ENCODE assay signal across 8 mouse cellular contexts in the genomic region with DNA sequence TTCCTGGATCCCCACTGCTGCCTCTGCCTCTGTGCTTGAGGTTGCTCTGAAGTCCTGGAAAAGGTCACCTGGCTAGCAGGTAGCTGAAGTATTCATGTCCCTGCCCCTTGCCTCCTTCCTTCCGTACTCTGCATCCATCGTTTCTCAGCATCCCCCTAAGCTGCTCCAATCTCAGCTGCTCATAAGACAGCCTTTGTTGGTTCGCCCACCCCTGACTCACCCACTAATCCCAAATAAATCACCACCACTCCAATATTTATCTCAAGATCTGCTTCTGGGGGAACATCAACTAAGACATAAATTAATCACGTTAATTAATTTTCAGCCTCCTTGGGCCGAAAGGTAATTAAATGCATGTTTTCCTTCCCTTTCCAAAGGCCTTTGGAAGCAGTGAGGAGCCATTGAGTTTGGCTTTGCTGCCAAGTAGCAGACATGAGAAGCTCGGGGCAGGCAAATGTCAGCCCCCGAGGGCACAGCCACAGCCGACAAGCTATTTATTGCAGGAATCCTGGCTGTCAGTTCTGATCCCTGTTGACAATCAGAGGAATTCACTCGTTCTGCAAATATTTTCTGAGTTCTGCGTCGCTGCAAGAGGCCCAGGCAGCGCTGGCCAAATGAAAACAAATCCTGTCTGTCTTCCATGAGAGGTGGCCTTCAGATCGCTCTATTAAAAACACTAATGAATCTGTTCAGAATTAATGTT. TPM values are rescaled to one million over a fixed set of nuclear protein-coding genes. Genes with fewer than 3 reads are reported as not detected.
A peak's percentile ranks its signal among the peaks of the same experiment; 100 is the strongest.
DNase-seq lines count a peak whose midpoint lies in the region; ATAC-seq and TF ChIP-seq lines count a peak whose summit lies in the region.

No protein-coding gene starts in this region.

- no peak overlapping the region for H3K27ac ChIP-seq in heart, embryonic 10.5 days
- H3K27ac ChIP-seq in hindbrain, embryonic 11.5 days (ENCODE audit: low read depth, low read length): peak overlapping the region; percentile 27; the same call in 1 of the 2 replicates
- H3K27ac ChIP-seq in midbrain, embryonic 16.5 days (ENCODE audit: low read length): peak overlapping the region; percentile 61
- H3K27ac ChIP-seq in stomach, postnatal 0 days (replicated peaks): no peak overlapping the region

- no peak for ATAC-seq in hindbrain, embryonic 11.5 days (ENCODE audit: low FRiP score)
- peak; percentile 71 for ATAC-seq in midbrain, embryonic 16.5 days
- ATAC-seq in stomach, postnatal 0 days (ENCODE audit: low FRiP score, low TSS enrichment): no peak

- no peak for TF ChIP-seq CTCF in stomach, postnatal 0 days (IDR thresholded peaks at IDR 0.05; ENCODE audit: low read depth)

- DNase-seq in heart, postnatal 10 days: peak; percentile 33 to 40
- DNase-seq in heart, embryonic 10.5 days (ENCODE audit: low spot score): no peak
- peak; percentile 32 for DNase-seq in embryo, embryonic 11.5 days (ENCODE audit: low read depth, low spot score)
- DNase-seq in hindbrain, embryonic 11.5 days (ENCODE audit: low spot score): peak; percentile 43
- no peak for DNase-seq in thymus, postnatal 0 days (ENCODE audit: low spot score)
- DNase-seq in stomach, postnatal 0 days (ENCODE audit: low spot score): no peak
- DNase-seq in left cerebral cortex, adult 11 months (ENCODE audit: low spot score): no peak

- 53% methylated on average over 13 of the region's 13 CpGs for WGBS in heart, embryonic 10.5 days
- WGBS in hindbrain, embryonic 11.5 days: 49% methylated on average over 13 of the region's 13 CpGs
- 11% methylated on average over 13 of the region's 13 CpGs for WGBS in midbrain, embryonic 16.5 days
- 17% methylated on average over 13 of the region's 13 CpGs for WGBS in stomach, postnatal 0 days

- no peak overlapping the region for H3K4me2 ChIP-seq in hindbrain, embryonic 11.5 days (replicated peaks; ENCODE audit: low read depth, low read length)
- peak overlapping the region; percentile 27; the same call in 1 of the 2 replicates for H3K4me2 ChIP-seq in midbrain, embryonic 16.5 days (ENCODE audit: low read length)
- no peak overlapping the region for H3K4me2 ChIP-seq in stomach, postnatal 0 days (replicated peaks; ENCODE audit: low read depth)

- H3K9ac ChIP-seq in hindbrain, embryonic 11.5 days (ENCODE audit: low read depth, low read length): no peak overlapping the region
- no peak overlapping the region for H3K9ac ChIP-seq in midbrain, embryonic 16.5 days (ENCODE audit: low read depth, low read length)
- H3K9ac ChIP-seq in stomach, postnatal 0 days (ENCODE audit: low read length): no peak overlapping the region

- no peak overlapping the region for H3K4me3 ChIP-seq in heart, embryonic 10.5 days
- H3K4me3 ChIP-seq in hindbrain, embryonic 11.5 days (ENCODE audit: low read depth, low read length): no peak overlapping the region
- no peak overlapping the region for H3K4me3 ChIP-seq in midbrain, embryonic 16.5 days (ENCODE audit: low read depth, low read length)
- H3K4me3 ChIP-seq in stomach, postnatal 0 days (ENCODE audit: low read depth, low read length): no peak overlapping the region

- peaks cover 22% of the 10 kb centered on the region for H3K4me1 ChIP-seq in heart, embryonic 10.5 days
- H3K4me1 ChIP-seq in hindbrain, embryonic 11.5 days (replicated peaks; ENCODE audit: control insufficient read depth, insufficient read depth, low read length): no peaks in the 10 kb centered on the region
- peaks cover 22% of the 10 kb centered on the region for H3K4me1 ChIP-seq in midbrain, embryonic 16.5 days (ENCODE audit: control insufficient read depth, insufficient read depth, low read length)
- no peaks in the 10 kb centered on the region for H3K4me1 ChIP-seq in stomach, postnatal 0 days (replicated peaks; ENCODE audit: control insufficient read depth, insufficient read depth)

- intact Hi-C loops in heart, postnatal 10 days (cut with DNase I): no loop called here

- no peaks in the 10 kb centered on the region for H3K36me3 ChIP-seq in heart, embryonic 10.5 days
- H3K36me3 ChIP-seq in hindbrain, embryonic 11.5 days (ENCODE audit: control insufficient read depth, insufficient read depth, low read length): no peaks in the 10 kb centered on the region
- H3K36me3 ChIP-seq in midbrain, embryonic 16.5 days (ENCODE audit: control insufficient read depth, insufficient read depth, low read length): no peaks in the 10 kb centered on the region
- no peaks in the 10 kb centered on the region for H3K36me3 ChIP-seq in stomach, postnatal 0 days (ENCODE audit: control insufficient read depth, insufficient read depth, low read length)

- TF ChIP-seq EP300 in stomach, postnatal 0 days (optimal IDR thresholded peaks at IDR 0.05): no peak

- H3K27me3 ChIP-seq in heart, embryonic 10.5 days (ENCODE audit: insufficient read depth, poor library complexity, severe bottlenecking): no peaks in the 10 kb centered on the region
- H3K27me3 ChIP-seq in hindbrain, embryonic 11.5 days (ENCODE audit: control insufficient read depth, insufficient read depth, low read length): no peaks in the 10 kb centered on the region
- no peaks in the 10 kb centered on the region for H3K27me3 ChIP-seq in midbrain, embryonic 16.5 days (ENCODE audit: control insufficient read depth, insufficient read depth, low read depth, low read length)
- H3K27me3 ChIP-seq in stomach, postnatal 0 days (ENCODE audit: control insufficient read depth, insufficient read depth, low read length): no peaks in the 10 kb centered on the region

- 0 out of 2 replicates have a peak, but pooled peaks cover 4% of the 10 kb centered on the region for H3K9me3 ChIP-seq in heart, embryonic 10.5 days
- no peaks in the 10 kb centered on the region for H3K9me3 ChIP-seq in hindbrain, embryonic 11.5 days (ENCODE audit: control insufficient read depth, low read length)
- H3K9me3 ChIP-seq in midbrain, embryonic 16.5 days (replicated peaks; ENCODE audit: control insufficient read depth, low read length, poor library complexity, severe bottlenecking): no peaks in the 10 kb centered on the region
- H3K9me3 ChIP-seq in stomach, postnatal 0 days (ENCODE audit: control insufficient read depth, low read length): no peaks in the 10 kb centered on the region

RNA-seq across cellular contexts. Expression of a gene that starts 36.9 kb away (rescaled TPM):
- under 1 TPM; 0.35 to 0.48 TPM for total RNA-seq in heart, postnatal 10 days (2021)
- 0.39 and 0.74 TPM in 2 replicates for polyA plus RNA-seq in heart, embryonic 10.5 days (2016; fragmentation: Nextera tagmentation; extraction: Ambion mirVana)
- polyA plus RNA-seq in hindbrain, embryonic 11.5 days (2014; fragmentation: Nextera tagmentation; extraction: Ambion mirVana): 0.54 and 2.1 TPM in 2 replicates
- polyA plus RNA-seq in midbrain, embryonic 16.5 days (2015; fragmentation: Nextera tagmentation; extraction: Ambion mirVana): 2.2 and 2.8 TPM in 2 replicates
- polyA plus RNA-seq in thymus, postnatal 0 days (2015; fragmentation: Nextera tagmentation; extraction: Ambion mirVana): 3.0 and 3.1 TPM in 2 replicates
- polyA plus RNA-seq in stomach, postnatal 0 days (2015; fragmentation: Nextera tagmentation; extraction: Ambion mirVana): 0.28 and 0.40 TPM in 2 replicates

Comparison
In these comparisons a context has a peak if more than half of its experiments do, and no peak if none do; other contexts are left out.
1. DNase-seq: peak in heart, postnatal 10 days (2 of 2), embryo, embryonic 11.5 days (single experiment) and hindbrain, embryonic 11.5 days (single experiment); none in heart, embryonic 10.5 days (single experiment), thymus, postnatal 0 days (single experiment), stomach, postnatal 0 days (single experiment) and left cerebral cortex, adult 11 months (single experiment).
2. H3K27ac ChIP-seq: peak in hindbrain, embryonic 11.5 days (single experiment) and midbrain, embryonic 16.5 days (single experiment); none in heart, embryonic 10.5 days (single experiment) and stomach, postnatal 0 days (single experiment).